Mouse (Mus musculus) ES-Bruce4 (cell line): Measurements from ENCODE around the gene Stom. TPM values are rescaled to one million over a fixed set of nuclear protein-coding genes. Genes with fewer than 3 reads are reported as not detected.

Experiments
- H3K27ac ChIP-seq: 2 replicates; pipeline ENCODE4 v1.5.1; 2012; ENCODE audit warnings: low read length, inconsistent platforms; ENCODE audit not compliant: insufficient read depth
- H3K27me3 ChIP-seq: 2 replicates; pipeline ENCODE4 v1.6.1; 2012; ENCODE audit warnings: mild to moderate bottlenecking, low read length, inconsistent platforms; ENCODE audit not compliant: control insufficient read depth, poor library complexity, insufficient read depth, severe bottlenecking
- H3K36me3 ChIP-seq: 2 replicates; pipeline ENCODE4 v1.6.1; 2012; ENCODE audit warnings: inconsistent platforms, mild to moderate bottlenecking, low read length, moderate library complexity; ENCODE audit not compliant: control insufficient read depth, poor library complexity, insufficient read depth, severe bottlenecking
- H3K4me1 ChIP-seq: one replicate; pipeline ENCODE4 v1.8.1; 2011; ENCODE audit warnings: low read length; ENCODE audit not compliant: control insufficient read depth, insufficient read depth
- H3K4me3 ChIP-seq: 2 replicates; pipeline ENCODE4 v1.5.1; 2011; ENCODE audit warnings: low read depth, mild to moderate bottlenecking, low read length
- H3K9ac ChIP-seq: 2 replicates; pipeline ENCODE4 v1.6.1; 2012; ENCODE audit warnings: low read depth, mild to moderate bottlenecking, inconsistent platforms; ENCODE audit not compliant: poor library complexity, severe bottlenecking
- H3K9me3 ChIP-seq: replicated peaks from 2 replicates; pipeline ENCODE4 v1.6.1; 2012; ENCODE audit warnings: mild to moderate bottlenecking, low read length, inconsistent platforms; ENCODE audit not compliant: control insufficient read depth, poor library complexity, insufficient read depth, severe bottlenecking
- CTCF ChIP-seq: IDR thresholded peaks from one replicate; pipeline ENCODE4 v1.8.1; 2011; ENCODE audit warnings: low read depth, low read length
- EP300 ChIP-seq: IDR thresholded peaks from 2 replicates; pipeline ENCODE4 v1.6.1; 2011; ENCODE audit warnings: low read depth, low read length; ENCODE audit not compliant: insufficient read depth
- POLR2A ChIP-seq: IDR thresholded peaks from one replicate; pipeline ENCODE4 v1.8.1; 2011; ENCODE audit warnings: low read length; ENCODE audit not compliant: insufficient read depth
- polyA plus RNA-seq: library from polyadenylated mRNA; stranded (reverse); fragments of >200 nt; gene quantifications from 2 replicates; pipeline ENCODE4 v1.2.4, GENCODE M21; 2011; ENCODE audit warnings: low read depth; ENCODE audit not compliant: missing spikeins, insufficient read depth, insufficient read length

The Stom gene
- polyA plus RNA-seq, 1 experiment: 17.9 TPM

- Histone ChIP-seq H3K4me1 (no peaks in the 10 kb centered on the region), H3K9me3 (peaks cover 2% of the 10 kb centered on the region; the same call in 1 of the 2 replicates), H3K27ac (no peak within 1 kb of the TSS), H3K27me3 (no peaks in the 10 kb centered on the region), H3K36me3 (no peaks in the 10 kb centered on the region), H3K4me3 (no peak within 1 kb of the TSS), H3K9ac (no peak within 1 kb of the TSS)
- TF ChIP-seq POLR2A (no peak), CTCF (no peak), EP300 (no peak)
Observed at GRCm38 (mm10) chr2:35367629-35368028, 30.9 kb upstream of the Stom start, which contains the start of gene 4930568D16Rik. Gene 4930568D16Rik, minus strand, starts transcription at chr2:35367729.

GRCm38 (mm10) chr2:35349184-35349583, 12.4 kb upstream of the Stom start:
- Histone ChIP-seq H3K36me3 (no peaks in the 10 kb centered on the region), H3K4me3 (no peak overlapping the region), H3K9me3 (no peaks in the 10 kb centered on the region), H3K27ac (no peak overlapping the region), H3K4me1 (no peaks in the 10 kb centered on the region), H3K27me3 (no peaks in the 10 kb centered on the region), H3K9ac (no peak overlapping the region)
- TF ChIP-seq POLR2A (no peak), EP300 (no peak), CTCF (no peak)

GRCm38 (mm10) chr2:35345984-35346383, 9.2 kb upstream of the Stom start:
- Histone ChIP-seq H3K27ac (no peak overlapping the region), H3K9me3 (no peaks in the 10 kb centered on the region), H3K9ac (no peak overlapping the region), H3K27me3 (no peaks in the 10 kb centered on the region), H3K36me3 (no peaks in the 10 kb centered on the region), H3K4me3 (no peak overlapping the region), H3K4me1 (no peaks in the 10 kb centered on the region)
- no peak for TF ChIP-seq POLR2A

- Histone ChIP-seq H3K36me3 (no peaks in the 10 kb centered on the region), H3K27ac (no peak overlapping the region), H3K4me3 (no peak overlapping the region), H3K27me3 (no peaks in the 10 kb centered on the region), H3K4me1 (no peaks in the 10 kb centered on the region), H3K9ac (no peak overlapping the region), H3K9me3 (no peaks in the 10 kb centered on the region)
- no peak for TF ChIP-seq CTCF
- no peak for TF ChIP-seq EP300
- TF ChIP-seq POLR2A: no peak
Observed at GRCm38 (mm10) chr2:35342605-35343004, 5.8 kb upstream of the Stom start.

GRCm38 (mm10) chr2:35338707-35339106, 1.9 kb upstream of the Stom start:
- no peaks in the 10 kb centered on the region for H3K4me1 ChIP-seq
- H3K9me3 ChIP-seq: no peaks in the 10 kb centered on the region
- H3K4me3 ChIP-seq: no peak overlapping the region
- no peaks in the 10 kb centered on the region for H3K36me3 ChIP-seq
- TF ChIP-seq POLR2A (no peak), CTCF (no peak), EP300 (no peak)
- H3K27me3 ChIP-seq: no peaks in the 10 kb centered on the region
- H3K9ac ChIP-seq: no peak overlapping the region
- no peak overlapping the region for H3K27ac ChIP-seq

GRCm38 (mm10) chr2:35338036-35338435, 1.3 kb upstream of the Stom start:
- Histone ChIP-seq H3K36me3 (no peaks in the 10 kb centered on the region), H3K9me3 (no peaks in the 10 kb centered on the region), H3K27ac (no peak overlapping the region), H3K4me3 (no peak overlapping the region), H3K9ac (no peak overlapping the region), H3K27me3 (no peaks in the 10 kb centered on the region), H3K4me1 (no peaks in the 10 kb centered on the region)
- TF ChIP-seq CTCF (no peak), POLR2A (no peak), EP300 (no peak)
